Mouse (Mus musculus): Measurements from ENCODE around the gene Qprt.

GRCm38 (mm10) chr7:127166501-127166900 is 44.5 kb upstream of the Qprt start:
- TF ChIP-seq CTCF (IDR thresholded peaks at IDR 0.05; ENCODE audit: borderline replicate concordance, insufficient read depth, low read length) (no peak), POLR2A (IDR thresholded peaks at IDR 0.05; ENCODE audit: low read depth, low read length) (no peak)
